Mouse (Mus musculus) cortical plate, adult 2 months (tissue): ENCODE measurements around the gene Cep128.

Source experiments
- CTCF ChIP-seq: fragments of 200-500 bp; IDR thresholded peaks from 2 replicates; pipeline ENCODE4 v1.5.1; 2011; ENCODE audit warnings: mild to moderate bottlenecking, control low read depth, low read length; ENCODE audit not compliant: insufficient read depth; ENCODE audit errors: extremely low read depth
- POLR2A ChIP-seq: fragments of 200-500 bp; IDR thresholded peaks from 2 replicates; pipeline ENCODE4 v1.6.1; 2011; ENCODE audit warnings: mild to moderate bottlenecking, low read length, control low read depth; ENCODE audit not compliant: insufficient read depth; ENCODE audit errors: extremely low read depth

DNA sequence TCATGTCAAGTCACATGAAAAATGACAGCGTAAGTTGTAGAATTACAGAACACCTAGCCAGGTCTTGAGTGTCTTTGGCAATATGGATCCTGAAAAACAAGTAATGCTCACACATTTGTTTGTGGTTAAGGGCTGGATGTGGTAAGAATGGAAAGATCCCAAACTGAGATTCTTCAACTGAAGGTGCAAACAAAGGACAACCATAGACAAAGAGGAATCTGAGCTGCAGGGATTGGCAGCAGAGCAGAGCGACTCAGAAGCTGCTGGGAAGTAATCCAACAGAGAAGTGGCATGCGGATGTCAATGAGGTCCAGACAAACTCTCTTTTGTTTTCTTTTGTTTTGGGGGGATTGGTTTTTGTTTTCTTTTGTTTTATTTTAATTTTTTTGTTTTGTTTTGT is 121.4 kb downstream of the Cep128 start:
- TF ChIP-seq CTCF (no peak), POLR2A (no peak)
